ENCODE assay signal across 10 mouse cellular contexts in the genomic region with DNA sequence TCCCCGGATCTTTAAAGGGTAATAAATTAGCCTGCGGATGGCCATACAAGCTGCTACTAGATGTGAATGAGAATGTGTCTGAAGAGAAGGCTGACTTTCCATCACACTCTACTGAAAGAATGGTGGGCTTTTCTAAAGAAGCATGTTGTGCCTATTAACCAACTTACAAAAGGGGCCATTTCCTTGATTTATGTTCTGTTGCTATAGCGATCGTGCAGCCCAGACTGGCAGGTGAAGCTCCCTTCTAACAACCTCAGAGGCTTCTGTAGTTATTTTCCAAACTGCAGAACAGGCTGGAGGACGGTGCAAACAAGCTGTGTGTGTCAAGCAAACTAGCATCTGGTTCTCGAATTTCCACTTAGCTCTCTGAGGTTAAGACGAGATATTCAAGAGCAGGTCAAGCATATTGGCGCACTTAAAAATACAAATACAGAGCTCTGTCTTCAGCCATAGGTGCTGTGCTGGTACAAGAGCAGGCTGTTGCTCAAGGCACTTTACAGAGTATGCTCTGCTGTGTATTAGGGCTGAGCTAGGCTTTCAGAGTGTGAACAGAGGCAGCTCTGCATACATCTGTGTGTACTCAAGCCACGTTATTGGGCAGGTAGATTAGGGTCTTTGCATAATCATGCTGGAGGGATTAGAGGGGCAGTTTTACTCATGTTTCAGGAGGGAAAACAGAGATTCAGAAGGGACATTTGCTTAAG.
A peak's percentile ranks its signal among the peaks of the same experiment; 100 is the strongest.
DNase-seq lines count a peak whose midpoint lies in the region; ATAC-seq and TF ChIP-seq lines count a peak whose summit lies in the region.
"Had no signal": no experiment of that assay in that cellular context is flagged by ENCODE, and none has a peak within 500 bp of the region (broad histone marks: within the 10 kb centered on the region; RNA-seq: fewer than 3 reads in every experiment).

No protein-coding gene starts in this region.

- no peak for TF ChIP-seq POLR2A in brain, embryonic 14.5 days (IDR thresholded peaks at IDR 0.05; ENCODE audit: borderline replicate concordance, extremely low read depth, insufficient read depth, insufficient read length, poor library complexity, severe bottlenecking)

- peak; percentile 78 for DNase-seq in brain, embryonic 14.5 days (ENCODE audit: low read depth)
- peak; percentile 46 for DNase-seq in embryo, embryonic 11.5 days (ENCODE audit: low read depth, low spot score)
- DNase-seq in midbrain, embryonic 14.5 days = peak; percentile 58
- no peak for DNase-seq in cerebellum, adult 9-10 months
- no peak for DNase-seq in left cerebral cortex, adult 8-10 months (ENCODE audit: low spot score in 2 of 2)
- DNase-seq in adrenal gland, postnatal 14 days = no peak
- DNase-seq: adrenal gland, postnatal 10 days; gastrocnemius, postnatal 14 days had no signal

- 15% methylated on average over 9 of the region's 9 CpGs for WGBS in hindbrain, embryonic 12.5 days
- WGBS in midbrain, embryonic 14.5 days = 7% methylated on average over 9 of the region's 9 CpGs

- peak; percentile 86 for ATAC-seq in hindbrain, embryonic 12.5 days (ENCODE audit: low FRiP score)
- ATAC-seq in midbrain, embryonic 14.5 days (ENCODE audit: low FRiP score, low TSS enrichment) = peak; percentile 62; the same call in 1 of the 2 replicates

- H3K27ac ChIP-seq in hindbrain, embryonic 12.5 days = 0 out of 2 replicates have a peak overlapping the region, but pooled peaks have one; percentile 49
- 0 out of 2 replicates have a peak overlapping the region, but pooled peaks have one; percentile 32 for H3K27ac ChIP-seq in midbrain, embryonic 14.5 days (replicated peaks; ENCODE audit: low read depth, low read length)

- no peak overlapping the region for H3K4me3 ChIP-seq in hindbrain, embryonic 12.5 days
- H3K4me3 ChIP-seq in midbrain, embryonic 14.5 days (replicated peaks; ENCODE audit: low read depth, low read length) = no peak overlapping the region

- peaks cover 4% of the 10 kb centered on the region for H3K27me3 ChIP-seq in hindbrain, embryonic 12.5 days
- H3K27me3 ChIP-seq in midbrain, embryonic 14.5 days (ENCODE audit: control insufficient read depth, insufficient read depth, low read length) = 0 out of 2 replicates have a peak, but pooled peaks cover 6% of the 10 kb centered on the region

- no peaks in the 10 kb centered on the region for H3K36me3 ChIP-seq in hindbrain, embryonic 12.5 days
- H3K36me3 ChIP-seq in midbrain, embryonic 14.5 days (ENCODE audit: control insufficient read depth, insufficient read depth, low read length) = no peaks in the 10 kb centered on the region
- H3K36me3 ChIP-seq: G1E had no signal

- H3K9me3 ChIP-seq in hindbrain, embryonic 12.5 days (replicated peaks) = no peaks in the 10 kb centered on the region
- no peaks in the 10 kb centered on the region for H3K9me3 ChIP-seq in midbrain, embryonic 14.5 days (ENCODE audit: control insufficient read depth, low read length)
- H3K9me3 ChIP-seq: G1E had no signal

- no peak for TF ChIP-seq CTCF in brain, embryonic 14.5 days (IDR thresholded peaks at IDR 0.05; ENCODE audit: borderline replicate concordance, extremely low read depth, insufficient read depth, insufficient read length)

- no peak overlapping the region for H3K9ac ChIP-seq in hindbrain, embryonic 12.5 days
- no peak overlapping the region for H3K9ac ChIP-seq in midbrain, embryonic 14.5 days (replicated peaks; ENCODE audit: low read length)

- H3K4me1 ChIP-seq in hindbrain, embryonic 12.5 days = peaks cover 30% of the 10 kb centered on the region
- H3K4me1 ChIP-seq in midbrain, embryonic 14.5 days (ENCODE audit: control insufficient read depth, insufficient read depth, low read length) = peaks cover 14% of the 10 kb centered on the region

- 0 out of 2 replicates have a peak overlapping the region, but pooled peaks have one; percentile 13 for H3K4me2 ChIP-seq in hindbrain, embryonic 12.5 days (replicated peaks)
- peak overlapping the region; percentile 11; the same call in 1 of the 2 replicates for H3K4me2 ChIP-seq in midbrain, embryonic 14.5 days (ENCODE audit: low read length)

Comparison
In these comparisons a context has a peak if more than half of its experiments do, and no peak if none do; other contexts are left out.
1. DNase-seq: peak in brain, embryonic 14.5 days (single experiment), embryo, embryonic 11.5 days (single experiment) and midbrain, embryonic 14.5 days (single experiment); none in cerebellum, adult 9-10 months (single experiment), left cerebral cortex, adult 8-10 months (0 of 2) and adrenal gland, postnatal 14 days (single experiment).